Mouse (Mus musculus): ENCODE results near the gene Prrc2b. TPM values are rescaled to one million over a fixed set of nuclear protein-coding genes. Genes with fewer than 3 reads are reported as not detected.

Prrc2b gene
- 21.5 TPM for polyA plus RNA-seq (2014; fragmentation: Illumina TruSeq; extraction: RNeasy Lipid Tissue Mini Kit (QIAGEN cat#74804); ENCODE audit: low read depth, low replicate concordance)

GRCm38 (mm10) chr2:32150924-32151659, at the start of gene Prrc2b:
Prrc2b (plus strand) TSS chr2:32151082.

GRCm38 (mm10) chr2:32235886-32236759, 85.2 kb downstream of the Prrc2b start, which contains the start of gene Pomt1:
Pomt1 (plus strand) TSS chr2:32236590.

GRCm38 (mm10) chr2:32259657-32260417, 109.0 kb downstream of the Prrc2b start, which contains the start of gene Uck1:
Uck1 (minus strand) TSS chr2:32260159.

Other genes with a start within 250 kb of the Prrc2b start
- gene Aif1l, start 200.9 kb upstream of the Prrc2b start, polyA plus RNA-seq (2014; fragmentation: Illumina TruSeq; extraction: RNeasy Lipid Tissue Mini Kit (QIAGEN cat#74804); ENCODE audit: low read depth, low replicate concordance) = 155 TPM
- gene Nup214, start 176.6 kb upstream of the Prrc2b start, polyA plus RNA-seq (2014; fragmentation: Illumina TruSeq; extraction: RNeasy Lipid Tissue Mini Kit (QIAGEN cat#74804); ENCODE audit: low read depth, low replicate concordance) = 41.7 TPM
- gene Fam78a, start 66.2 kb upstream of the Prrc2b start, polyA plus RNA-seq (2014; fragmentation: Illumina TruSeq; extraction: RNeasy Lipid Tissue Mini Kit (QIAGEN cat#74804); ENCODE audit: low read depth, low replicate concordance) = 0.40 TPM
- gene Plpp7, start 55.6 kb upstream of the Prrc2b start, polyA plus RNA-seq (2014; fragmentation: Illumina TruSeq; extraction: RNeasy Lipid Tissue Mini Kit (QIAGEN cat#74804); ENCODE audit: low read depth, low replicate concordance) = not detected
- 8.6 TPM for gene Pomt1, start 85.5 kb downstream of the Prrc2b start, polyA plus RNA-seq (2014; fragmentation: Illumina TruSeq; extraction: RNeasy Lipid Tissue Mini Kit (QIAGEN cat#74804); ENCODE audit: low read depth, low replicate concordance)
- gene Uck1, start 109.1 kb downstream of the Prrc2b start, polyA plus RNA-seq (2014; fragmentation: Illumina TruSeq; extraction: RNeasy Lipid Tissue Mini Kit (QIAGEN cat#74804); ENCODE audit: low read depth, low replicate concordance) = 17.3 TPM
- 11.1 TPM for gene Golga2, start 136.3 kb downstream of the Prrc2b start, polyA plus RNA-seq (2014; fragmentation: Illumina TruSeq; extraction: RNeasy Lipid Tissue Mini Kit (QIAGEN cat#74804); ENCODE audit: low read depth, low replicate concordance)
- 354 TPM for gene Swi5, start 137.0 kb downstream of the Prrc2b start, polyA plus RNA-seq (2014; fragmentation: Illumina TruSeq; extraction: RNeasy Lipid Tissue Mini Kit (QIAGEN cat#74804); ENCODE audit: low read depth, low replicate concordance)
- 4.2 TPM for gene Ciz1, start 201.2 kb downstream of the Prrc2b start, polyA plus RNA-seq (2014; fragmentation: Illumina TruSeq; extraction: RNeasy Lipid Tissue Mini Kit (QIAGEN cat#74804); ENCODE audit: low read depth, low replicate concordance)
- 0.40 TPM for gene Dnm1, start 202.3 kb downstream of the Prrc2b start, polyA plus RNA-seq (2014; fragmentation: Illumina TruSeq; extraction: RNeasy Lipid Tissue Mini Kit (QIAGEN cat#74804); ENCODE audit: low read depth, low replicate concordance)
- 1.6 TPM for gene 1110008P14Rik, start 230.9 kb downstream of the Prrc2b start, polyA plus RNA-seq (2014; fragmentation: Illumina TruSeq; extraction: RNeasy Lipid Tissue Mini Kit (QIAGEN cat#74804); ENCODE audit: low read depth, low replicate concordance)
- gene Lcn2, start 237.2 kb downstream of the Prrc2b start, polyA plus RNA-seq (2014; fragmentation: Illumina TruSeq; extraction: RNeasy Lipid Tissue Mini Kit (QIAGEN cat#74804); ENCODE audit: low read depth, low replicate concordance) = 2.1 TPM
- 1.8 TPM for gene Ptges2, start 244.8 kb downstream of the Prrc2b start, polyA plus RNA-seq (2014; fragmentation: Illumina TruSeq; extraction: RNeasy Lipid Tissue Mini Kit (QIAGEN cat#74804); ENCODE audit: low read depth, low replicate concordance)